8 mouse cellular contexts compared by ENCODE assay signal in genomic region chr4:150029885-150030284, GRCm38 (mm10). TPM values are rescaled to one million over a fixed set of nuclear protein-coding genes. Genes with fewer than 3 reads are reported as not detected.
DNase-seq lines count a peak whose midpoint lies in the region; ATAC-seq lines count a peak whose summit lies in the region.

No protein-coding gene starts in this region.

- WGBS in embryonic facial prominence, embryonic 12.5 days = 3% methylated on average over 11 of the region's 11 CpGs
- WGBS in hindbrain, embryonic 12.5 days = 1% methylated on average over 11 of the region's 11 CpGs
- 4% methylated on average over 11 of the region's 11 CpGs for whole genome bisulfite sequencing in midbrain, embryonic 13.5 days

- H3K4me1 ChIP-seq in embryonic facial prominence, embryonic 12.5 days = peaks cover 34% of the 10 kb centered on the region
- peaks cover 31% of the 10 kb centered on the region for H3K4me1 ChIP-seq in hindbrain, embryonic 12.5 days
- H3K4me1 ChIP-seq in midbrain, embryonic 13.5 days (replicated peaks) = peaks cover 41% of the 10 kb centered on the region

- no peaks in the 10 kb centered on the region for H3K36me3 ChIP-seq in embryonic facial prominence, embryonic 12.5 days
- H3K36me3 ChIP-seq in hindbrain, embryonic 12.5 days = no peaks in the 10 kb centered on the region
- H3K36me3 ChIP-seq in midbrain, embryonic 13.5 days = no peaks in the 10 kb centered on the region

- no peak overlapping the region for H3K9ac ChIP-seq in embryonic facial prominence, embryonic 12.5 days
- H3K9ac ChIP-seq in hindbrain, embryonic 12.5 days = no peak overlapping the region
- peak overlapping the region; percentile 2; the same call in 1 of the 2 replicates for H3K9ac ChIP-seq in midbrain, embryonic 13.5 days (replicated peaks)

- H3K27ac ChIP-seq in embryonic facial prominence, embryonic 12.5 days = no peak overlapping the region
- H3K27ac ChIP-seq in hindbrain, embryonic 12.5 days = no peak overlapping the region
- no peak overlapping the region for H3K27ac ChIP-seq in midbrain, embryonic 13.5 days

- no peaks in the 10 kb centered on the region for H3K9me3 ChIP-seq in embryonic facial prominence, embryonic 12.5 days
- no peaks in the 10 kb centered on the region for H3K9me3 ChIP-seq in hindbrain, embryonic 12.5 days (replicated peaks)
- H3K9me3 ChIP-seq in midbrain, embryonic 13.5 days = no peaks in the 10 kb centered on the region

- peak; percentile 46 to 49 for DNase-seq in left cerebral cortex, postnatal 14 days (ENCODE audit: low spot score in 2 of 2)
- no peak for DNase-seq in left cerebral cortex, adult 11 months (ENCODE audit: low spot score)
- no peak for DNase-seq in layer of hippocampus, postnatal 25 days (ENCODE audit: extremely low spot score in 1 of 2, low spot score in 1 of 2)
- no peak for DNase-seq in frontal cortex, postnatal 10 days (ENCODE audit: low spot score in 2 of 2)

- H3K4me2 ChIP-seq in embryonic facial prominence, embryonic 12.5 days (replicated peaks) = peak overlapping the region; percentile 91
- H3K4me2 ChIP-seq in hindbrain, embryonic 12.5 days (replicated peaks) = peak overlapping the region; percentile 89
- H3K4me2 ChIP-seq in midbrain, embryonic 13.5 days (replicated peaks) = peak overlapping the region; percentile 85

- intact Hi-C loops in left cerebral cortex, postnatal 14 days (cut with DNase I) = no loop called here

- ATAC-seq in embryonic facial prominence, embryonic 12.5 days (ENCODE audit: insufficient number of reproducible peaks, insufficient read depth, low FRiP score, low TSS enrichment) = no peak
- no peak for ATAC-seq in hindbrain, embryonic 12.5 days (ENCODE audit: low FRiP score)
- ATAC-seq in midbrain, embryonic 13.5 days = no peak
- ATAC-seq in megakaryocyte-erythroid progenitor cell, adult 5-6 weeks (replicated peaks; ENCODE audit: low FRiP score, low TSS enrichment, poor library complexity, severe bottlenecking) = no peak

- H3K27me3 ChIP-seq in embryonic facial prominence, embryonic 12.5 days = peaks cover 82% of the 10 kb centered on the region
- peaks cover 93% of the 10 kb centered on the region for H3K27me3 ChIP-seq in hindbrain, embryonic 12.5 days
- H3K27me3 ChIP-seq in midbrain, embryonic 13.5 days = peaks cover 85% of the 10 kb centered on the region

- H3K4me3 ChIP-seq in embryonic facial prominence, embryonic 12.5 days = peak overlapping the region; percentile 44
- H3K4me3 ChIP-seq in hindbrain, embryonic 12.5 days = peak overlapping the region; percentile 44; the same call in 1 of the 2 replicates
- peak overlapping the region; percentile 43 for H3K4me3 ChIP-seq in midbrain, embryonic 13.5 days (replicated peaks)

RNA-seq across cellular contexts. Expression of gene H6pd, which starts 21.1 kb away (rescaled TPM):
- total RNA-seq in left cerebral cortex, postnatal 14 days (2021) = 10 to 100 TPM; 11.4 to 14.2 TPM
- 7.4 and 8.4 TPM in 2 replicates for polyA plus RNA-seq in embryonic facial prominence, embryonic 12.5 days (2016; fragmentation: Nextera tagmentation; extraction: Ambion mirVana)
- polyA plus RNA-seq in hindbrain, embryonic 12.5 days (2016; fragmentation: Nextera tagmentation; extraction: Ambion mirVana) = 5.4 and 5.8 TPM in 2 replicates
- 1.7 and 1.9 TPM in 2 replicates for polyA plus RNA-seq in midbrain, embryonic 13.5 days (2015; fragmentation: Nextera tagmentation; extraction: Ambion mirVana)
- total RNA-seq in megakaryocyte-erythroid progenitor cell, adult 5-6 weeks (2014; fragmentation: Nextera tagmentation) = 12.9 and 16.8 TPM in 2 replicates
- 9.8 and 11.9 TPM in 2 replicates for total RNA-seq in megakaryocyte-erythroid progenitor cell, adult 5-6 weeks (2017)
- 1 to 10 TPM; 8.8 to 9.1 TPM for total RNA-seq in layer of hippocampus, postnatal 25 days (2021)

RNA-seq across cellular contexts. Expression of gene Gpr157, which starts 57.3 kb away (rescaled TPM):
- total RNA-seq in left cerebral cortex, postnatal 14 days (2021) = 1 to 10 TPM in 1 of 2 experiments, under 1 TPM in 1; 0.75 to 1.3 TPM
- 0.75 and 1.1 TPM in 2 replicates for polyA plus RNA-seq in embryonic facial prominence, embryonic 12.5 days (2016; fragmentation: Nextera tagmentation; extraction: Ambion mirVana)
- polyA plus RNA-seq in hindbrain, embryonic 12.5 days (2016; fragmentation: Nextera tagmentation; extraction: Ambion mirVana) = 0.68 TPM in 2 replicates
- 0.15 and 0.26 TPM in 2 replicates for polyA plus RNA-seq in midbrain, embryonic 13.5 days (2015; fragmentation: Nextera tagmentation; extraction: Ambion mirVana)
- 0.33 and 1.0 TPM in 2 replicates for total RNA-seq in megakaryocyte-erythroid progenitor cell, adult 5-6 weeks (2014; fragmentation: Nextera tagmentation)
- total RNA-seq in megakaryocyte-erythroid progenitor cell, adult 5-6 weeks (2017) = 0.33 and 0.99 TPM in 2 replicates
- total RNA-seq in layer of hippocampus, postnatal 25 days (2021) = 1 to 10 TPM; 1.1 to 1.8 TPM

Comparison
In these comparisons a context has a peak if more than half of its experiments do, and no peak if none do; other contexts are left out.
1. DNase-seq: peak in left cerebral cortex, postnatal 14 days (2 of 2); none in left cerebral cortex, adult 11 months (single experiment), layer of hippocampus, postnatal 25 days (0 of 2) and frontal cortex, postnatal 10 days (0 of 2).
2. Peak in every context shown above with its lines, with median percentiles within 50 percentile points of each other: H3K4me2 ChIP-seq and H3K4me3 ChIP-seq.